24 mouse cellular contexts compared by ENCODE assay signal in the genomic region with DNA sequence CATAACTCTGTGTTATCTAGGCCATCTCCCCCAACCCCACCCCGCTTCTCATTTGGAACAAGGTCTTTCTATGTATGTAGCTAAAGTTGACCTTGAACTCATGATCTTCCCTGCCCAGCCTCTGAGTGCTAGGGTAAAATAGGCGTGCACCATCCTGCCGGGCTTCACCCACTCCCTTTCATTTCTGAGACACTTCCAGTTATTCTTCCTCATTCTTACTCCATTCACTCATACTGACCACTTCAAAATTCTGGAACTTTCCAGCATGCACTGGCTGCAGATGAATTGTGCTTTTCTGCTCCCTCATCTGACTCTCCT. TPM values are rescaled to one million over a fixed set of nuclear protein-coding genes. Genes with fewer than 3 reads are reported as not detected.
DNase-seq lines count a peak whose midpoint lies in the region; ATAC-seq and TF ChIP-seq lines count a peak whose summit lies in the region.
"Had no signal": no experiment of that assay in that cellular context is flagged by ENCODE, and none has a peak within 500 bp of the region (broad histone marks: within the 10 kb centered on the region; RNA-seq: fewer than 3 reads in every experiment).

No protein-coding gene starts in this region.

- no peak for TF ChIP-seq POLR2A in myocyte (IDR thresholded peaks at IDR 0.05; ENCODE audit: insufficient read length, low read depth)

- peak; percentile 88 for DNase-seq in heart, adult 11 months
- no peak for DNase-seq in heart, postnatal 4 days
- DNase-seq in ovary, adult 18-20 months (ENCODE audit: low spot score): peak; percentile 44
- no peak for DNase-seq in ovary, postnatal 10 days (ENCODE audit: low spot score)
- DNase-seq in Muller cell, postnatal 12 days (ENCODE audit: inconsistent ontology term): peak; percentile 74
- DNase-seq: adrenal gland, postnatal 25 days; B cell, adult 2 months; cerebellum, adult 11 months; cerebellum, adult 18-20 months; cerebellum, adult 8-10 months; cerebellum, adult 9-11 months; cerebellum, postnatal 14 days; cerebellum, postnatal 36 days; embryo, embryonic 11 days had no signal

- H3K36me3 ChIP-seq in myocyte (ENCODE audit: control insufficient read depth, insufficient read depth): no peaks in the 10 kb centered on the region
- H3K36me3 ChIP-seq: embryonic facial prominence, embryonic 13.5 days; embryonic facial prominence, embryonic 15.5 days; forebrain, embryonic 10.5 days; forebrain, embryonic 12.5 days had no signal

- H3K4me3 ChIP-seq in myocyte: no peak overlapping the region
- H3K4me3 ChIP-seq: embryonic facial prominence, embryonic 13.5 days; embryonic facial prominence, embryonic 15.5 days; forebrain, embryonic 10.5 days; forebrain, embryonic 12.5 days had no signal

- ATAC-seq in inflammation-experienced regulatory T-cells, adult 6 months: no peak
- ATAC-seq: CD4-positive, CD25-positive, alpha-beta regulatory T cell, adult 4 months; forebrain, embryonic 14.5 days had no signal

- no peaks in the 10 kb centered on the region for H3K79me2 ChIP-seq in myocyte (ENCODE audit: control insufficient read depth, insufficient read depth)

- H3K4me2 ChIP-seq in myocyte (ENCODE audit: low read depth): peak overlapping the region; percentile 27
- H3K4me2 ChIP-seq: embryonic facial prominence, embryonic 13.5 days; embryonic facial prominence, embryonic 15.5 days; forebrain, embryonic 12.5 days had no signal

- no peak overlapping the region for H3ac ChIP-seq in myocyte (ENCODE audit: control insufficient read depth, insufficient read length)

- H3K27me3 ChIP-seq in myocyte (ENCODE audit: control insufficient read depth, insufficient read depth, insufficient read length): no peaks in the 10 kb centered on the region
- H3K27me3 ChIP-seq: CH12.LX; embryonic facial prominence, embryonic 15.5 days had no signal

TF ChIP-seq in myocyte, 11 proteins besides CTCF, POLR2A, EP300 and RAD21:
- TF ChIP-seq MYOG (IDR thresholded peaks at IDR 0.05; ENCODE audit: control insufficient read depth in 1 of 3, insufficient read depth in 1 of 3, insufficient read length in 2 of 3, low read depth in 2 of 3) (no peak), E2F4 (IDR thresholded peaks at IDR 0.05; ENCODE audit: insufficient read depth) (no peak), SRF (IDR thresholded peaks at IDR 0.05; ENCODE audit: control insufficient read depth, insufficient read length, low read depth) (no peak), REST (IDR thresholded peaks at IDR 0.05; ENCODE audit: insufficient read depth, insufficient read length) (no peak), TCF3 (IDR thresholded peaks at IDR 0.05; ENCODE audit: insufficient read length, low read depth) (no peak), TCF12 (IDR thresholded peaks at IDR 0.05; ENCODE audit: insufficient read depth, poor library complexity, severe bottlenecking) (no peak), MAX (IDR thresholded peaks at IDR 0.05; ENCODE audit: low read depth) (no peak), CEBPB (IDR thresholded peaks at IDR 0.05; ENCODE audit: insufficient read depth, poor library complexity, severe bottlenecking) (no peak), POLR2AphosphoS2 (IDR thresholded peaks at IDR 0.05; ENCODE audit: insufficient read length, low read depth) (no peak), USF1 (IDR thresholded peaks at IDR 0.05; ENCODE audit: low read depth) (no peak), MYOD1 (IDR thresholded peaks at IDR 0.05; ENCODE audit: control insufficient read depth in 1 of 3, insufficient read length in 2 of 3, low read depth in 2 of 3) (no peak)

RNA-seq across cellular contexts. Expression of gene Mgarp, which starts 9.4 kb away (rescaled TPM):
- under 1 TPM; 0.45 to 0.95 TPM for total RNA-seq in heart, postnatal 4 days (2021)
- polyA plus RNA-seq in myocyte (2012; fragmentation: generic; extraction: Trizol): 0.88 TPM
- 1 to 10 TPM in 1 of 3 experiments, under 1 TPM in 1, not detected in 1; 0.78 to 1.2 TPM for polyA plus RNA-seq in inflammation-experienced regulatory T-cells, adult 6 months (2017; shearing (Covaris generic))
- total RNA-seq: CH12.LX; common myeloid progenitor, adult 5-6 weeks had no signal

RNA-seq across cellular contexts. Expression of gene Ndufc1, which starts 21.7 kb away (rescaled TPM):
- 1,000 to 10,000 TPM; 1,091 to 1,121 TPM for total RNA-seq in heart, postnatal 4 days (2021)
- 584 TPM for polyA plus RNA-seq in myocyte (2012; fragmentation: generic; extraction: Trizol)
- polyA plus RNA-seq in inflammation-experienced regulatory T-cells, adult 6 months (2017; shearing (Covaris generic)): 100 to 1,000 TPM; 222 to 324 (median 265) TPM

RNA-seq across cellular contexts. Expression of gene Naa15, which starts 27.9 kb away (rescaled TPM):
- 10 to 100 TPM; 62.3 to 65.8 TPM for total RNA-seq in heart, postnatal 4 days (2021)
- 8.4 TPM for polyA plus RNA-seq in myocyte (2012; fragmentation: generic; extraction: Trizol)
- 10 to 100 TPM; 24.0 to 37.7 (median 30.3) TPM for polyA plus RNA-seq in inflammation-experienced regulatory T-cells, adult 6 months (2017; shearing (Covaris generic))

RNA-seq across cellular contexts. Expression of gene Elf2, which starts 46.6 kb away (rescaled TPM):
- total RNA-seq in heart, postnatal 4 days (2021): 10 to 100 TPM; 89.9 to 99.9 TPM
- 18.2 TPM for polyA plus RNA-seq in myocyte (2012; fragmentation: generic; extraction: Trizol)
- 10 to 100 TPM; 51.8 to 74.2 (median 57.7) TPM for polyA plus RNA-seq in inflammation-experienced regulatory T-cells, adult 6 months (2017; shearing (Covaris generic))

Comparison
In these comparisons a context has a peak if more than half of its experiments do, and no peak if none do; other contexts are left out.
1. DNase-seq: peak in heart, adult 11 months (single experiment), ovary, adult 18-20 months (single experiment) and Muller cell, postnatal 12 days (single experiment); none in heart, postnatal 4 days (single experiment) and ovary, postnatal 10 days (single experiment).